Mouse (Mus musculus): ENCODE data around the gene Hoxb5. TPM values are rescaled to one million over a fixed set of nuclear protein-coding genes. Genes with fewer than 3 reads are reported as not detected.
A peak's percentile ranks its signal among the peaks of the same experiment; 100 is the strongest.

Hoxb5 gene
- total RNA-seq, 2 experiments from 2014 or later: 0.52 to 0.61 TPM

DNA sequence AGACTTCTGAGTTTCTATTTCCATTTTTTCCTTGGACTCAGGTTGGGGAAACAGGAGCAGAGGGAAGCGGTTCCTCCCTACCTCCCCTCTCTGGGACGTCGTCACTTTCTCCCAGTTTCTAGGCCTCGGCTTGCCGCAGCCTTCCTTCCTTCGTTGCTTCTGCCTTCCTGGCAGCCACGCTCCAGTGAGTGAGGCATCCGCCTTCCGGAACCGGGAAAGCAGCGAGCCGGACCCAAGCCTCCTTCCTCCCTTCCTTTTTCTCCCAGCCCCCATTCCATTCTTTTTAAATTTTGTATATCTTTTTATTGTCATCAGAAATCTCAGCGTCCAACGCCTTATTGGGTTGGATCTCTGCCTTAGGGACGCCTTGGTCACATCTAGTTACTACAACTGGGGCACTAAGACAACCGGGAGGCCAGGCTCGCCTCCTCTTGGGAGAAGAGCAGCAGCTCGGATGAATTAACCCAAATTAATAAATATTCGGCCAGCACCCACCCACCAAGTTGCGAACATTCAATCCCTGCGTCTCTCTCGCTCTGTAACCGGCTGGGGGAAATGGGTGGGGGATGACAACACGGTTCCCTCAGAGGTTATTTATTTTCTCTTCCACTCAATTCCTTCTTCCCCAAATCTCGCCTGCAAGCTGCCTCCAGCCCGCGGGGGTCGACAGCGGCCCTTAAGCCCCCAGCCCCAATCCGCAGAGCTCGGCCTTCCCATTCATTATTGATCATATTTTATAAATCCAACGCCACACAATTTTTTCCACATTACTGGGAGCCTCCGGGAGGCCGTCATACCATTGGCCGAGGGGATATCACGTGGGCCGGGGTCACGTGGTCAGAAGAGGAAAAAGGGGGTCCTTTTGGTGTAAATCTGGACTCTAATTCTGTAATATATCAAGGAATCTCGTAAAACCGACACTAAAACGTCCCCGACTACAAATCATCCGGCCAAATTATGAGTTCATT is 17.1 kb upstream of the Hoxb5 start, which contains the start of gene Hoxb7:
Gene Hoxb7, plus strand, starts transcription at position 853 of the 968 bp plus-strand sequence.
- intact Hi-C loops (cut with DNase I): no loop called here
- DNase-seq: peak; percentile 20 to 27

DNA sequence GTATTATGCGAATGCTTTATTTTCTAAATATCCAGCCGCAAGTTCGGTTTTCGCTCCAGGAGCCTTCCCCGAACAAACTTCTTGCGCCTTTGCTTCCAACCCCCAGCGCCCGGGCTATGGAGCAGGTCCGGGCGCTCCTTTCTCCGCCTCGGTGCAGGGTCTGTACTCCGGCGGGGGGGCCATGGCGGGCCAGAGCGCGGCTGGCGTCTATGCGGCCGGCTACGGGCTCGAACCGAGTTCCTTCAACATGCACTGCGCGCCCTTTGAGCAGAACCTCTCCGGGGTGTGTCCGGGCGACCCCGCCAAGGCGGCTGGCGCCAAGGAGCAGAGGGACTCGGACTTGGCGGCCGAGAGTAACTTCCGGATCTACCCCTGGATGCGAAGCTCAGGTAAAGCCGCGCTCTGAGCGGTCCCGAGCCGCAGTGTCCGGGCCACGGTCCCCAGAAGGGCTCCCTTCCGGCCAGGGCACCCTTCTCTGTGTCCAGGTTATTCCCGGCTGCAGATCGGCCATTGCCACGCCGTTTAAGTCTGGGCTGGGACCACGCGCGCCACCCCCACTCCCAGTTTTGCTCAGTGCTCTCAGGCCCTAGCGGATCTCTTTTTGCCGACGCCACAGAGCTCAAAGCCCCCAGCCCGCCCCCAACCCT is 16.3 kb upstream of the Hoxb5 start:
- intact Hi-C loops (cut with DNase I): no loop called here
- peak in 1 of 2 experiments; percentile 33 for DNase-seq

DNA sequence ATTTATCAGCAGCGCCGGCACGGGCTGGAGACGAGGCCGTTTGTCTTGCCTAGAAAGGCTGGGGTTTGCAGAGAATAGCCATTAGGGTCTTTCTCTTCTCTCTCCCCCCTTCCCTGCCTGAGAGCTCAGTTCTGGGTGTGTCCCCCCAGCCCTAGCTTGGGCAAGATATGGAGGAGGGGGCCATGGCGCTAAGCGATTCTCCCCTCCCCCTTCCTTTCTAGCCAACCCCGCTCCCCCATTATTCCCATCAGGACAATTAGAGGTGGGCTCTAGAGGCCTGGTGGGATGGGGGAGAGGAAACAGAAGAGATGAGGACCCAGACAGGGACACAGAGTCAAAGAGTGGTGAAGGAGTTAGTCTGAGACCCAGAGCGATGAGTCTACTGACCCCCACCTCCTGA is 15.7 kb upstream of the Hoxb5 start:
- intact Hi-C loops (cut with DNase I): no loop called here
- no peak for DNase-seq

DNA sequence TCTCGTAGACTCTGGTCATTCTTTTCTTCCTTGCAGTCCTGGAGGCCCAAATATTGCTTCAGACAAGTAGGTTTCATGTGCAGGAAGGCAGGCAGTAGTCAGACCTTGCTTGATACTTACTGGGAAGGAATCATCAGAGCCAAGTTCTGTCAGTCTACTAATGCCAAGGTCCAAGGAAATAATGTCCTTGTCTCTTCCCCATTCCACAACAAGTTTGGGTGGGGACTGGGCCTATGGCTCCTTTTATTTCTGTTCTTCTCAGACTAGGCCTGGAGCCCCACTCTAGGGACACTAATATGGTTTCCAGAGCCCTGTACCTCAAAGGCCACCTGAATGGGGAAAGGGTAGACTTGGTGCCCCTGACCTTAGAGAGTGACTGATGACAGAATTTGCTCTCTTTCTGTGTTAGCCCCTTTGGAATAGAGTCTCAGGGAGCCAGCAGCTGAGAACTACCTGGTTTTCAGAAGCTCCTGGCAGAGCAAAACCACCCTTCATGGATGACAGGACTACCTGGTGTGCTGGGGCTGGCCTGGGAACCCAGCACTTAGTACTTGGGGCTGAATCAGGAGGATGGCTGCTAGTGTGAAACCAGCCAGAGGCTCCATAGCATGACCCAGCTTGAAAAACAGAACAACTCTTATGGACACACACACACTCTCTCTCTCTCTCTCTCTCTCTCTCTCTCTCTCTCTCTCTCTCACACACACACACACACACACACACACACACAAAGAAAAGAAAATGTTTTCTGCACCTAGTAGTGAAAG is 14.5 kb upstream of the Hoxb5 start:
- intact Hi-C loops (cut with DNase I): no loop called here

DNA sequence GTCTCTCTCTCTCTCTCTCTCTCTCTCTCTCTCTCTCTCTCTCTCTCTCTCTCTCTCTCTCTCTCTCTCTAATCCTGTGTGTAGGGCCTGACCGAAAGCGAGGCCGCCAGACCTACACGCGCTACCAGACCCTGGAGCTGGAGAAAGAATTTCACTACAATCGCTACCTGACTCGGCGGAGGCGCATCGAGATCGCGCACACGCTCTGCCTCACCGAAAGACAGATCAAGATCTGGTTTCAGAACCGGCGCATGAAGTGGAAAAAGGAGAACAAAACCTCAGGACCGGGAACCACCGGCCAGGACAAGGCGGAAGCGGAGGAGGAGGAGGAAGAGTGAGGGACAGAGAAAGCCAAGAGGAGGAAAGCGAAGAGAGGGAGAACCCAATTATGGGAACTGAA is 13.8 kb upstream of the Hoxb5 start:
- intact Hi-C loops (cut with DNase I): no loop called here
- DNase-seq: no peak

More for the DNA sequence above, 14.5 kb upstream of the Hoxb5 start:
- DNase-seq: no peak

DNA sequence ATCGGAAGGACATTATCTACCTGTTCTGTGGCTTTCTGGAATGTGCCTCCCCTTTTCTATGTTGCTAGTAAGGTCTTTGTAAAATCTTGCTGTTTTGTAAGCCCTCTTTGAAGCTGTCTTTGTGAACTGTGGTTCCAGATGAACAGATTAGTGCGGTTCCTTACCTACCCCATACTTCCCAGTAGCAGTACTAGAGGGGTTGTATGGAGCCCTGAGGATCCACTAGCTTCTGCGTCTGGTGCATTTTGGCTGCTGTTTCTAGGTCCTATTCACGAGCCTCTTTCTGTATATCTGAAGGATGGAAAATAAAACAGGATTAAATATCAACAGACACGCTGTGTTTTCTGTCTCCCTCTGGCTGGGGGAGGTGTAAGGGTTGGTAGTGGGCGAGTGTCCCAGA is 13.3 kb upstream of the Hoxb5 start:
- intact Hi-C loops (cut with DNase I): no loop called here
- no peak for DNase-seq

DNA sequence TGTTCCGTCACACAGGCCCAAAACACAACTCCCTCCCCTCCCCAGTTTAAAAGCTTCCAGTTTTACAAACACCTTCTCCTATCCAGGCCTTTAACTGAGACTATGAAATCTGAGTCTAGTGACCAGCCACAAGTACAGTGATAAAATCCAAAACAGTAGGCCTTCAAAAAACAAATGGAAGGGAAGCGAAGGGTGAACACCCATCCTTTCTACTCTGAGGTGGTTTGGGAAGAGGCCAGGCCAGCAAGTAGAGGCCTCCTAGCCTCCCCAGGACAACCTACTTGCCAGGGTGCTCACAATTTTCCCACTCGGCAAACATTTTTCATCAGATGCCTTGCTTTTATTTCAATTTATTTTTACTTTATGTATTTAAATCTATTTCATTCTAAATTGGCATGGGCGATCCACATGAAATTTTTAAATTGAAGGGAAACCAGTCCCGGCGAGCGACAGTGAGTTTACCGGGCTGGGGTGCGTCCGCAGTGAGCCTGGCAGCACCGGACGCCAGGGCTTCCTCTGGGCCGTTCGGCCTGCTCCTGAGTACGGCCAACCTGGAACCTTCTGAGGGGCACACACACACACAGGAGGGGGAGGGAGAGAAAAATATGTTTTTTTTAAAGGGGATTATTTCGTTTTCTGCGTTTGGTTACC is 12.3 kb upstream of the Hoxb5 start:
- intact Hi-C loops (cut with DNase I): no loop called here
- no peak for DNase-seq

DNA sequence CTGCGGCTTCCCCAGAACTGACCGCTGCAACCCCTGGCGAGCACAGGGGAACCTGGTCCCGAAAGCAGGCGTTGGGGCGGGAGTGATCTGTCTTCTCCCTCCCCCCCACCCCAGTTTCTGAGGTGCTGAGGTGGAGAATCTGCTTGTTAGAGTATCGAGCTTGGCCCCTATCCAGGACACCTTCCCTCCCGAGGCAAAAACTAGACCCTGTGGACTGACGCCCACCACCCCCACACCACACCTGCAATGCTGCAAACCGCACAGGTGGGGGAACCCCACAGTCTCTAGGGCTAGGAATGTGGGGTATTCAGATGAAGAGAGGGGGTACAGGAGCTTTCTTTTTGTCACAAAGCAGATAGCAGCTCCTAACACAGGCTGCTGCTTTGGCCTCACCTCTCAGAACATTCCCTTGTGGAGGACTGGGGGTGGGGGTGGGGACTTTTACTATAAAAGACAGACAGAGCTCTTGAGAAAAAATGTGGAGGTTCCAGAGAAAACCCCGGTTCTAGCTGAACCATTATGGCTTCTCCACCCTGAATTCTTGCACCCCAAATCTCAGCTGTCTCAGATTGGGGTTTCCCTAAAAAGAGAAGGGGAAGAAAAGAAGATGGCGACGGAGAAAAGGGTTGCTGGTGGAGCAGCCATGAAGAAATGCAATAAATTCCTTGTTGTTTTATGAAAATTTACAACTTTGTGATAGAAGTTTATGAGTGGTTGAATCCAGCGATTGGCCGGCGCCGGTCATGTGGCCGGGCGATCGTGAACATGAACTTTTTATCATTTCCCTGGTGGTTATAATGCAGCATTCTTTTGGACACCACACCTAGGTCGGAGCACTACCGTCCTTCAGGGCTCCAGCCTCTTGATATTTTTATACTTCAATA is 11.2 kb upstream of the Hoxb5 start, which contains the start of gene Hoxb6:
Gene Hoxb6, plus strand, starts transcription at position 796 of the 884 bp plus-strand sequence.
- no peak for DNase-seq
- intact Hi-C loops (cut with DNase I): no loop called here

DNA sequence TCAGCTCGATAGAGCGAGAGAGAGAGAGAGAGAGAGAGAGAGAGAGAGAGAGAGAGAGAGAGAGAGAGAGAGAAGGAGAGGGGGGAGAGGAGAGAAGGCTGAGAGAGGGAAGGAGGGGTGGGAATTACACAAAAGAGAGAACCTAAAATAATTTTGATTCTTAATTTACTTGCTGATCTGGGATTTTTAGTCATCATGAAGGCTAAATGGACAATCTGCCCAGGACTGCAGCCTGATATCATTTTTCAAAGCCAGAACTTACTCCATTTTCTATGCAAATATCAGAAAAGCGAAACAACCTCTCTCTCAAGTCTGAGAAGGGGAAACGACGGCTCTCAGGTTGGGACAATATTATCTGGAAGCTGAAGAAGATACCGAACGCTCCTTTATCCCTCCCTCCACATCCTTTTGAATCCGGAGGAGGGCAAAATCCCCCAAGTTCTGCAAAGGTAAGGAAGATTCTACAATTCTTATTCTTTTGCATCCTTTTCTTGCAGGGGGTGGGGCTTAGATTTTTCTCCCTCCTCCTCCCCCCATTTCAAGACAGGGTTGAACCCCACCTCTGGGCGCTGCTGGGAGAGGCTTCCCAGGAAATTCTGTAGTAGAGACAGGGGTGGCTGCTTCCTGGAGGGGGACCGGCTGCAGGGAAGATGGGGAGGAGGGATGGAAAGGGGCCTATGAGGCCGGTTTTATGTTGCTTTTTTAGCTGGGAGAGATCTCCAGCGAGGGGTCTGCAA is 10.4 kb upstream of the Hoxb5 start:
- intact Hi-C loops (cut with DNase I): no loop called here
- no peak for DNase-seq

DNA sequence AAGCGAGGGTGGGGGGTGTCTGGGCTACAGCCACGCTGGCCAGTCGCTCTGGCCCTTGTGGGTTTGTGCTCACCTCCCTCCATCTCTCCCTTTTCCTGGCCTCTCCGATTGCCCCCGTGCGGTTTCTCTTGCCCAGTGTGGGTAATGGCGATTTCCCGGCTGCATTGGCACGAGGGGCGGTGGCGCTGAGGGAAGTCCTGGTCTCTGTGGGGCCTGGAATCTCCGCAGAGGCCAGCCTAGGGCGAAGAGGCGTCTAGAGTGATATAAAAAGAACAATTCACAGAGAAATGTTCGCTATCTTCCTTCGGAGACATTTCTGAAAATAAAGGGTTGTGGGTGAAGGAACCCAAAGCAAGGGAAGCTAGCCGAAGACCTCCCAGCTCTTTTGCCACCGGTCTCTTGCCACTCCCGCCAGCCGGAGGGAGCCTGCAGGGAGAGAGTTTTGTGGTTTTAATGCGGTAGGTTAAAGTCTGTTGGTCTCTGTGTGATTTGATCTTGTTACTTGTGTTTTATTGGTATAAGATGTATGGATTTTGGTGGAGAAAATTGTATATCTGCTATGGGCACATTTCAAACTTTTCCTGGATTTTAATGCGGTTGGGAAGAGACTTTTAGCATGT is 9.7 kb upstream of the Hoxb5 start:
- intact Hi-C loops (cut with DNase I): no loop called here
- no peak for DNase-seq

DNA sequence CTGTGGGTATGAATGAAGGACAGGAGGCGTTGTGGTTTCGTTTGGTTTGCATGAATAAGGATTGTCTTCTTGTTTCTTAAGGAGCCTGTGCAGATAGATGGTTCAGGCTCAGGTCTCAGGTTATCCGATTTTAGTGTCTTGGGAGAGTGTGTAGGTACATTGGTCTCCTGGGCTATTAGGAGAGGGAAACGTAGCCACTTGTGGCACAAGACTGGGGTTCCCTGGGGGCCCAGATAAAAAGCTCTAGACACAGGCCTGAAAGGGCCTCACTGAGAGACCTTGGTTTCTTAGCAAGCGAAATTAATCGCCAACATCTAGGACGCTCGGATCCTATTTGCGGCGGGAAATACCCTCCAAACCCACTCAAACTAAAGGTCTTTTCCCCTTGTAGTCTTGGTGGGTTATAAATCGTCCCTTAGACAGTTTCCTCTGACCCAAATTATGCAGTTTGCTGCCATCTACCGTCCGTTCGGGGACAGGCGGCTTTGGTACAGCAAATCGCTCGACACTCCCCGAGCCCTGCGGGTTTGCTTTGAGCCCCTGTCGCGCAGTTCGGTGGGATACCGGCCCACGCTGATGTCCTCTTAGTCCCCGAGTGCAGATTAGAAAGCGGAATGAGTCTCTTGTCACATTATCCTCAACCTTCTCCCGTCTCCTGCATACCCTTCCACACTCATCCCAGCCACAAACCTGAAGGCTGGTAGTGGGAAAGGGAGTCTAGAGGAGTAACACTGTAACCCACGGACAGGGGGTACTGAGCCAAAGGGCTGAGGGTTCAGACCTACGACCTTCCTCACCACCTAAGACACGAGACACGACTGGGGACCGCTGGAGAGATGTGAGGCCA is 8.7 kb upstream of the Hoxb5 start:
- intact Hi-C loops (cut with DNase I): no loop called here
- peak in 1 of 2 experiments; percentile 49 for DNase-seq

DNA sequence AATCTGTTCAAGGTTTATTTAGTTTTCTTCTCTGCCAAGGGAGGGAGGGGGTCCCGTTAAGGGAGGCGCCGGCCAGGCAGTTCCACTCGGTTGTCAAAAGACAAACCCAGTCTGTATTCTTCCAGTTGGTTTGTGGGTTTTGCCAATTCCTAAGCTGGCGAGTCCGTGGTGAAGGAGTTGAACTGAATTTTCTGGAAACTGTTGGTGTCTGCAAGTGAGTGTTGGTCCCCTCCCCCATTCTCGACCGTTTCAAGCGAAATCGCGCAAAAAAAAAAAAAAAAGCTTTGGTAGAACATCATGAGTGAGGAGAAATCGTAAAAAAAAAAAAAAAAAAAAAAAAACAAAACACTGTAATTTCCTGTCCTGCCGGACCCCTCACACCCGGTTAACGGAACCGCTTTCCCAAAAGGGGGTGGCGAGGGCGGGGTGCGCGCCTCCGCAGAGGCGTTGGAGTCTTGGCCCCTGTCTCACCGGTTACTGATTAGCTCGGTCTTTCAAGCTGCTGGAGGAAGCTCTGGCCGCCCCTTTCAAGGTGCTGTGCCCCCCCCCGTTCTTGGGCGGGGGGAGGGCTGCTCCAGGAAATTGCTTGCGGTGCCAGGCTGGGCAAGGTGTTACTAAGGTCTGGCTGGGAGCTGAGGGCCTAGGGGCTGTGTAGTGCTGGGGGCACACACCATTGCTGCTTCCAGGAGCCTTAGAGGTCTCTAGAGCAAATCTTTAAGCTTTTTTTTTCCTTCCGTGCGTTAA is 7.9 kb upstream of the Hoxb5 start:
- intact Hi-C loops (cut with DNase I): no loop called here
- no peak for DNase-seq

DNA sequence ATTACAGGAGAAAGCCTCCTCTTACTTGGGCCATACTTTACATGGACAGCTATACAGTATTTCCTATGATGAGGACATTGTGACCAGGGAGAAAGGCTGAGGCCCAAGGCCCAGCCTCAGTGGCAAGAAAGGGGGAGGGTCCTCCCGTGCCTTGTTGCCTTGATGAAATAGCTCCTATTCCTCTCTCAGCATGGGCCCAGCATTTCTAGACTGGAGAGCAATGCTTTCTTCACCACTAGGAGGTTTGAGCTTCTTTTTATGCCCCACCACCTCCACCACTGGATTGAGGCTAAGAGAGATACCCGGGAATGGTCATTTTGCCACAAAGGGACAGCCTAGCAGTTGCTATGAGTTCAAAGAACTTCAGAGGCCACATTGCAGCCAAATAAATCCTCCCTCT is 6.1 kb upstream of the Hoxb5 start:
- intact Hi-C loops (cut with DNase I): no loop called here
- no peak for DNase-seq

DNA sequence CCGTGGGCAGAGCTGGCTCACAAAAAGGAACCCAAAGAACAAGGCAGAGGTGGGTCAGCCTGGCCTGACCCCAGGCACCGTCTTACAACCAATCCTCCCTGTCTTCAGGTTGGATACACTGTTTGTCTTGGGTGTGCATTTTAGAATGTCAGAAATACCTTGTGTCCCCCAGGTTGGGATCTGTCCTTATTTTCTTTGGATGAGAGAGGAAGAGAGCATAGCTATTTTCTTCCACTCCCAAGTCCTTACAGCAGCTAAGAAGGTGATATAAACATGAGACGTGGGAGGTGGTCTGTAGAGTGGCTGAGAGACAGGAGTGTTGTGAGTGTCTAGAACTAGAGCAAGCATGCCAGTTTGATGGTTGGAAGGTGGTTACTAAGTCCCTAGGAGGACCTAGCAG is 5.7 kb upstream of the Hoxb5 start:
- intact Hi-C loops (cut with DNase I): no loop called here
- no peak for DNase-seq

DNA sequence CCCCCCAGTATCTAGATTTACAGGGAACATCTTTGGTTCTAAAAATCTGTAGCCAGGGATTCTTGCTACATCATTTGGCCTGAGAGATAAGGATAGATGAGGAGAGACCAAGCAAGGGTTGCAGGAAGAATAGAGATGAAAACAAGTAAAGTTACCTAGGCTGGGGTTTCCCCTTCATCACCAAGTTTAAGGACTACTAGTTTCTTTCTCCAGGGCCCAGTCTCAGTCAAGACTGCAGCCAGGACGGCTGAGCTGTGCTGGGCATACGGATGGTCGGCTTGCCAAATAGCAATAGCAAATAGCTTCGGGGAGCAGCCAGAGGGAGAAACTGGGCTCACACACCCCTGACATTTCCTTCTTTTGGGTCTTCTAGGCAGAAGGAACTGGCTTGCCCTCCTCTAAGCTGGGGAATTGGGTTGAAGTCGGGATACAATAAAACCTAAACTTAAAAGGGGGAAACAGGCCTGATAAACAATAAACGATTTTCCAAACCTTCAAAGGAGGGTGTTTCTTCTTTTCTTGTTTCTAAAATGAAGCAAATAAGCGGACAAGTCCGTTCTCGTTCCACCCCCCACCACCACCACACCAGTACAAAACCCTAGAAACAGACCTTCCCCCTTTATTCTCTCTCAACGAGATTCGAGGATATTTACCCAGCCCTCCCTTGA is 5.0 kb upstream of the Hoxb5 start:
- intact Hi-C loops (cut with DNase I): no loop called here
- no peak for DNase-seq
